In the genomic region with DNA sequence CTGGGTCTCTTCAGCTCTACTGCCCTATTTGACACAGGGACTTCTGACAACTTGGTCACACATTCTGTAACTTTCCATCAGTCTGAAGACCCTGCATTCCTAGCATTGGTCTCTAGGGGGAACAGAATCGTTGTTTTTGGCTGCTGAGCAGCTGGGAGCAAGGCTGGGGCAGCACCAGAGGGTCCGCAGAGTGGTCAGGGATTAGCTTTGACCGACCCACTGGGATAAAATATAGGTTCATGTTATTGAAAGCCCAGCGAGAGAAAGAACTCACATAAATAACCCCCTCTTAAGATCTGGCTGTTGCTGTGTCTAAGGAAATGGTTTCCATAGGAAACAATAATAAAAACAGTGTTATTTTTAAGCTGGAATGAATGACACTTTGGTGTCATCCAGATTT, we compare ENCODE assay signal across 24 mouse cellular contexts. TPM values are rescaled to one million over a fixed set of nuclear protein-coding genes. Genes with fewer than 3 reads are reported as not detected.
DNase-seq lines count a peak whose midpoint lies in the region; TF ChIP-seq lines count a peak whose summit lies in the region.
"Had no signal": no experiment of that assay in that cellular context is flagged by ENCODE, and none has a peak within 500 bp of the region (broad histone marks: within the 10 kb centered on the region; RNA-seq: fewer than 3 reads in every experiment).

No protein-coding gene starts in this region.

- H3K27ac ChIP-seq in kidney, adult 2 months (ENCODE audit: insufficient read depth, low read depth, low read length): peak overlapping the region; percentile 41; the same call in 1 of the 2 replicates
- no peak overlapping the region for H3K27ac ChIP-seq in layer of hippocampus, adult 2 months
- H3K27ac ChIP-seq: embryonic facial prominence, embryonic 13.5 days; forebrain, embryonic 13.5 days had no signal

- DNase-seq in kidney, adult 2 months: peak; percentile 18
- DNase-seq in kidney, adult 8-10 months: no peak
- no peak for DNase-seq in layer of hippocampus, adult 2 months (ENCODE audit: low spot score in 2 of 2)
- DNase-seq in layer of hippocampus, adult 8-10 months (ENCODE audit: low spot score in 2 of 2): no peak
- DNase-seq in brain, embryonic 14.5 days (ENCODE audit: low read depth): no peak
- DNase-seq in kidney, postnatal 14 days: peak; percentile 44
- DNase-seq in ovary, postnatal 10 days (ENCODE audit: low spot score): no peak
- DNase-seq: adrenal gland, adult 8-10 months; cerebellum, adult 2 months; cerebellum, postnatal 36 days; embryo, embryonic 11 days; gastrocnemius, postnatal 10 days; lung, adult 2 months; right cerebral cortex, postnatal 25 days; spleen, adult 18-20 months had no signal

- WGBS in kidney, adult 2 months: 30% methylated on average over 4 of the region's 4 CpGs

- TF ChIP-seq POLR2A in kidney, adult 2 months (IDR thresholded peaks at IDR 0.05; ENCODE audit: low read depth, low read length): no peak
- TF ChIP-seq POLR2A in brain, embryonic 14.5 days (IDR thresholded peaks at IDR 0.05; ENCODE audit: borderline replicate concordance, extremely low read depth, insufficient read depth, insufficient read length, poor library complexity, severe bottlenecking): no peak

- H3K36me3 ChIP-seq in kidney, adult 2 months (ENCODE audit: control insufficient read depth, insufficient read depth, low read length): no peaks in the 10 kb centered on the region
- H3K36me3 ChIP-seq: embryonic facial prominence, embryonic 13.5 days had no signal

- H3K4me3 ChIP-seq in kidney, adult 2 months (ENCODE audit: insufficient read depth, low read depth, low read length): no peak overlapping the region
- no peak overlapping the region for H3K4me3 ChIP-seq in layer of hippocampus, adult 2 months
- H3K4me3 ChIP-seq: embryonic facial prominence, embryonic 13.5 days; erythroblast, embryonic 14.5 days; forebrain, embryonic 13.5 days had no signal

- H3K4me1 ChIP-seq in kidney, adult 2 months (ENCODE audit: control insufficient read depth, insufficient read depth, low read length): 0 out of 2 replicates have a peak, but pooled peaks cover 5% of the 10 kb centered on the region
- H3K4me1 ChIP-seq: embryonic facial prominence, embryonic 13.5 days; forebrain, embryonic 13.5 days had no signal

- H3K27me3 ChIP-seq in kidney, adult 2 months (replicated peaks; ENCODE audit: control insufficient read depth, insufficient read depth, low read length): no peaks in the 10 kb centered on the region
- H3K27me3 ChIP-seq: embryonic facial prominence, embryonic 13.5 days; forebrain, embryonic 13.5 days had no signal

- TF ChIP-seq CTCF in kidney, adult 2 months (conservative IDR thresholded peaks at IDR 0.05; ENCODE audit: insufficient read depth, insufficient read length, low read depth, low read length): no peak
- TF ChIP-seq CTCF in layer of hippocampus, adult 2 months (conservative IDR thresholded peaks at IDR 0.05): peak; percentile 31; the same call in 1 of the 2 replicates
- TF ChIP-seq CTCF in brain, embryonic 14.5 days (IDR thresholded peaks at IDR 0.05; ENCODE audit: borderline replicate concordance, extremely low read depth, insufficient read depth, insufficient read length): peak; percentile 14; the same call in 1 of the 2 replicates

RNA-seq across cellular contexts. Expression of a gene that starts 25.2 kb away (rescaled TPM):
- 2.1 and 2.4 TPM in 2 replicates for polyA plus RNA-seq in kidney, adult 2 months (2012; rRNA removed)
- total RNA-seq in layer of hippocampus, adult 2 months (2021): 10 to 100 TPM; 40.6 to 48.6 TPM
- total RNA-seq in layer of hippocampus, adult 8-10 months (2022): 10 to 100 TPM; 34.6 to 44.3 (median 41.9) TPM
- polyA plus RNA-seq in brain, embryonic 14.5 days (2012; rRNA removed): 2.8 and 6.2 TPM in 2 replicates

RNA-seq across cellular contexts. Expression of a gene that starts 27.1 kb away (rescaled TPM):
- polyA plus RNA-seq in kidney, adult 2 months (2012; rRNA removed): 17.3 and 28.2 TPM in 2 replicates
- 10 to 100 TPM; 75.2 to 77.0 TPM for total RNA-seq in layer of hippocampus, adult 2 months (2021)
- 10 to 100 TPM; 69.3 to 73.1 (median 71.8) TPM for total RNA-seq in layer of hippocampus, adult 8-10 months (2022)
- 26.7 and 35.9 TPM in 2 replicates for polyA plus RNA-seq in brain, embryonic 14.5 days (2012; rRNA removed)

RNA-seq across cellular contexts. Expression of a gene that starts 48.6 kb away (rescaled TPM):
- 0.27 and 0.62 TPM in 2 replicates for polyA plus RNA-seq in kidney, adult 2 months (2012; rRNA removed)
- total RNA-seq in layer of hippocampus, adult 2 months (2021): 1 to 10 TPM in 1 of 2 experiments, under 1 TPM in 1; 0.81 to 1.3 TPM
- 1 to 10 TPM; 1.5 to 2.0 (median 1.8) TPM for total RNA-seq in layer of hippocampus, adult 8-10 months (2022)
- 0.57 and 0.86 TPM in 2 replicates for polyA plus RNA-seq in brain, embryonic 14.5 days (2012; rRNA removed)
- polyA plus RNA-seq: C2C12; embryonic facial prominence, embryonic 13.5 days; erythroblast, embryonic 14.5 days; forebrain, embryonic 13.5 days; heart, embryonic 11.5 days; heart, postnatal 0 days; hindbrain, embryonic 11.5 days; limb, embryonic 11.5 days; midbrain, embryonic 11.5 days had no signal

Comparison
In these comparisons a context has a peak if more than half of its experiments do, and no peak if none do; other contexts are left out.
1. DNase-seq: peak in kidney, adult 2 months (single experiment) and kidney, postnatal 14 days (single experiment); none in kidney, adult 8-10 months (0 of 2), layer of hippocampus, adult 2 months (0 of 2), layer of hippocampus, adult 8-10 months (0 of 2), brain, embryonic 14.5 days (single experiment) and ovary, postnatal 10 days (single experiment).